Mouse (Mus musculus) kidney, adult 18-20 months (tissue): ENCODE measurements at regions not wholly inside any gene's neighbourhood (a gene's known extent, or its start where the extent isn't known, plus 50 kb on each side); places are given as distances from the start of the nearest gene placed in this dataset.
"Not testable (repeated sequence)": the region's sequence is repeated elsewhere in the genome, so short reads cannot be mapped to it uniquely, and the experiment has no call there.

Experiments
- DNase-seq: peaks from one replicate; pipeline ENCODE4 v3.0.0; 2021

DNA sequence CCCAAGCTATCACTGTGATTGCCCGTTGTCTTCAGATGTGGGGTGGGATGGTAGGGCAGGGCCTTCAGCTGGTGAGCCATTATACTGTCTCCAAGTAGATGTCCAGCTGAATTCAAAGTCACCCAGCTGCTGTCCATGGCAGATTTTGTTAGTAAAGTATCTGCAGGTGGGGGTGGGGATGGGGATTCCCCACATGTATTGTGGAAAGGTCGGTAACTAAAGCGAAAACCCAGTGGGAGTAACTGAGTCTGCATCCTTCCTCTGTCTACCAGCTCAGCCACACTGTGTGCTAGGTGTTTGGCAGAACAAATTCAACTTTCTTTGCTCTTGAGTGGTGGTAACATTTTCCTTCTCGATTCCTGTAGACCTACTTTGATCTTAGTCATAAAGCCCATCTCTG is 163.2 kb upstream of the 1700056E22Rik start:
- DNase-seq: no peak

DNA sequence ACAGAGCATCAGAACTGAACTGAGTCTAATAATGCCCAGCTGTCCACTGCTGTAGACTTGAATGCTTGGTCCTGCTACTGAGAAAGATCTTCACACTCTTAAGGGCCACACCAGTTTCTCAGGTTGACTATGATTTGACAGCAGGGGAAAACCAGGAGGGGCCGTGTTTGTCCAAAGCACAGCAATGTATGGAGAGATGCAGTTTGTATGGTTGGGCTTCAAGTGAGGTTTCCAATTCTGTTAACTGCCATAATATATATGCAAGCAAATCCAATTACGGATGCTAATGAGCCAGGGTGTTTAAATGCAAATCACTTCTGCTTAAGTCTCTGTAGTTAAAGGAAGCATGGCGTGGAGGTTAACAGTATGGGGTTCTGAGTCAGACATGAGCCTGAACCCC is 157.2 kb upstream of the 1700056E22Rik start:
- DNase-seq: no peak

DNA sequence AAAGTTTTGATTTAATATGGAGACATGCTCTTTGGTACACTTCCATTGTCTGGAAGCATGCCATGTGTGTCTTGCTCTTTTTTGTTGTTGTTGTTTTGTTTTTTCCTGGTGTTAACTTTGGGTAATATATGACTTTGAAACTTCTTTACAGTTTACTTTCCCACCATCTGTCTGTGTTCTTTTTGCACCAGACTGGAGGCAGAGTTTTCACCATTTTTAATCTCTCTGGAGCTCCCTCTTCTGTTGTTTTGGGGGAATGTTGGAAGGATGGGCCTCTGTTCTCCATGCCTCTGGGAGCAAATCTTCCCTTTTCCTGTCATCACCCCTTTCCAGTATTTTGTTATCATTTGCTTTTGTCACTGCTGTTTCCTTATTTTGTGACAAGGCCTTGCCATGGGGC is 153.5 kb upstream of the 1700056E22Rik start:
- no peak for DNase-seq

DNA sequence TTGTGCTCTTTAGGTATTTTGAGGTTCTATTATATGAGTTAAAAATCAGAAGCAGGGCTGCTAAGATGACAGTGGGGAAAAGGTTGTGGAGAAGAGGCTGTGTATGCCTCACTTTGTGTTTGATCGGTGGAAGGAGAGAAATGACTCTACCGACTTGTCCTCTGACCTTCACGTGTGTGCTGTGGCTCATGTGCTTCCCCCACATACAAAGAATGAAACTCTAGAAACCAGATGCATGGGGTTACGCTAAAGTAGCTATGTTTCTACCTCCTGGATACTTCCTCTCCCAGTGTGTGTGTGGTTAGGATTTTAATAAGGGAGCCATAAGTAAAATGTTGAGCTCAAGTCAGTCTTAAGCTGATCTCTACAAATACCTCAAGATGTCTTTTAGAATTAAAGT is 148.1 kb upstream of the 1700056E22Rik start:
- no peak for DNase-seq

DNA sequence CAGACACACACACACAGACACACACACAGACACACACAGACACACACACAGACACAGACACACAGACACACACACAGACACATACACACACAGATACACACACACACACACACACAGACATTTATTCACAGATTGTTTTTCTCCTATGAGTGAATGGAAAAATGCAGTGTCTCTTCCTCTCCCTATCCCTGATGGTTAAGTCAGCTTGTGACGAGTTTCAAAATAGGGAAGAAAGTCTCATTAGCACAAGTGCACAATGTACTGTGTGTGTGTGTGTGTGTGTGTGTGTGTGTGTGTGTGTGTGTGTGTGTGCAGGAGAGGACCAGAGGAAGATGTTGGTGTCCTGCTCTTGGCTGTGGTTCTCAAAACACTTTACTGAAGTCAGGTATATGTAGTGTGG is 140.3 kb upstream of the 1700056E22Rik start:
- DNase-seq: not testable (repeated sequence)

DNA sequence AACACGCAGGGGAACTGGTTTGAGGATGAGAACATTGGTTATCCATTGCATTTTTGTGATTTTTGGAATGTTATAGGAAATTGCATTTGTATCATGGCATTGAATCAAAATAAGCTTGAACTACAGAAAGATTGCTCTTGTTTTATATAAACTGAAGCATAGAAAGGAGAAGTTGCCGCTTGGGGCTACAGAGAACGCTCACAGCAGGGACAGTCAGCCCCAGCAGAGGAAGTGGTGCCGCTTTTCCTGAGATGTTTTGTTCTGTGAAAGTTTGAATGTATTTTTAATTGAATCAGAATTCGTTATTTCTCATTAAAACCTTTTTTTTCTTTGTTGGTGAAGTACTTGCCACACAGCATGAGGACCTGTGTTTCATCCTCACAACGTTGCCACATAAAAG is 139.6 kb upstream of the 1700056E22Rik start:
- DNase-seq: no peak

DNA sequence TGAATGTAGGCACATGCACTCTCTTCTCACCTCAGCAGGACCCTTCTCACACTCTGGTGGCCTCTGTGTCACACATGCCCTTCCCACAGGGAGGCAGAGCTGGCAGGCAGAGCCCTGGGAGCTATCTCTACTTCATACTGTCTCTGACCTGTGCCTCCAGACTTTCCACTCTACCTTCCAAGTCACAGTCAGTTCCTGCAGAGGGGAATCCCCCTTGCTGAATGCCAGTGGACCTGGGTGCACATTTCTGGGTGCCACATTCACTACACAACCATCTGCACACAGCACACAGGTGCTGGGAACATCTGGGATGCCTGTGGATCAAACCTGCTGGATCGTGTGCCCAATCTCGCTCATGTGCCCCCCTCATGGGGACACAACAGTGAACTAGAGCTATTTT is 138.9 kb upstream of the 1700056E22Rik start:
- DNase-seq: no peak

DNA sequence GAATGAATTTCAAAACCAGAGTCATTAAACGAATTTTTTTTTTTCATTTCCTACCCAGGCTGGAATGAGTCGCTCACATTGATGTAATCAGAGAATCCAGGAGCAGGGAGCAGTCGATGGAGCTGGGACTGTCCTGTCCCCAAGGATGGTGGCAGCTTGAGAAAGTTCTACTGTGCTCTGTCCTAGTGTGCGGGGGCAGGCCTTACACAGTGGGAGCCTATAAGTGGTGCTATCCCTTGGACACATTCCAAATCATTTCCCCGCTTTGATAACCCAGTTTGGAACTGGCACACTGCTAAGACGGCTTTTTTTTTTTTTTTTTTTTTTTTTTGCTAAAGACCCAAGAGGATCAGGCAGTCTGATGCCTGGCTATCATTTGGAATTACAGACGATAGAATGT is 137.5 kb upstream of the 1700056E22Rik start:
- no peak for DNase-seq

DNA sequence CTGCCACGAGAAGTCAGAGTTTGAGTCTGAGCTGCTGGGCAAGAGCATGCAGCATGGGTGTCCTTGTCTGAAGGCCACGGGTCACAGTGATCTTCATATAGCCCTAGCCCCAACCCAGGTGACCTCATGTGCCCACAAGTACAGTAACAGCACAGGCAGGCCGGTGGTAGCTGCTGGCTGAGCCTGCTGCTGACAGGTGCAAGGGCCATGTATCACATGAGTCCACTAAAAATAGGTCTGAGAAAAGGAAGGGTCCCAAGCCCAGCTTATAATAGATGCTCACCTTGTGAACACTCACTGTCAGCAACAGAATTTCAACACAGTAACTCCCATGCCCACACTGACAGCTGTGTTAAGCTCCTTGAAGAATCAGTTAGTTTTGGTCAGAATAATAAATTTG is 136.8 kb upstream of the 1700056E22Rik start:
- no peak for DNase-seq

DNA sequence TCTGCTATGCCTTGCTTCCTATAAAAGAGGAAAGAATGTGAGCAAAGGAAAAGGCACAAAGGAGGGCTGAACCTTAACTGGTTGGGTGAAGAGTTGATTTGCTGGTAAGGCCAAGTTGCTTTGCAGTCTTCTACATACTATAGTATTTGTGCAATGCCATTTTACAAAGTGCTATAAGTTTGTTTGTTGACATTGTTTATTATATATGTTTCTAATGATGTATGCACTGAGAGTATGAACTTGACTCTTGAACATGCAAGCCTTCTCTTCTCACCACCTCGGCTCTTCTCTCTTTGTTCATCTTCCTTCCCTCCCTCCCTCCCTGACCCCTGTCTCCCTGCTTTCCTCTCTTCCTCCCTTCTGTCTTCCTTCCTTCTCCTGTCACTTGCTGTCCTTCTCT is 135.9 kb upstream of the 1700056E22Rik start:
- no peak for DNase-seq

DNA sequence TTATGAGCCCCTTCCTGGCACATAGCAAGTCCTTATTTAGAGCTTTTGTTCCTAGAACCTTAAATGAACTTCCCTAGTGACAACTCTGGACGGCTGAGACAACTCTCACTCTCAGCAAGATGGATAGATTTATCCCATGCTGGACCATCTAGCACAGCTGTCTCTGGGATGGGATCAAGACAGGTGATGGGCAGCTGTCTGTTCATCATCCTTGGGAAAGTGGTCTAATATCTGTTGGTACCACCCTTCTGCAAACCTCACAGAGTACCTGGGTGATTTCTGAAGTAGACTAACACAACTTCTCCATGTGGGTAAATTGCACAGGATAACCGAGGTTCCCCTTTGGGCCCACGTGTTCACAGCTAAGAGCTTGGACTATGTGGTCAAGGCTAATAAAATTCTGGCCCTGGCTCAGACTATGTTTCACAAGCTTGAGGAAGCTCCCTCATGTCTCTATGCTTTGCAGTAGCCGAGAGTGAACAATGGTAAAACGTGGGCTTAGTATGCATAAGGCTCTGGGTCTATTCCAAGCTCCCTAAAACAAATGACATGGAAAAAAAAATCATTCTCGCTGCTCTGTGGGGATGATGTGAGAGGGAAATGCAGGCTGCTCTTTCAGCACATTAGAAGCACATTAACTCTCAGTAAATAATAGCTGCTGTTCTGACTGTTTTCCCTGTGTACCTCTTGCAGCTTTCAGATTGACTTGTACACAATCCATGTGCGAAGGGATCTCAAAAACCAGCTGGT is 135.1 kb upstream of the 1700056E22Rik start:
- no peak for DNase-seq

DNA sequence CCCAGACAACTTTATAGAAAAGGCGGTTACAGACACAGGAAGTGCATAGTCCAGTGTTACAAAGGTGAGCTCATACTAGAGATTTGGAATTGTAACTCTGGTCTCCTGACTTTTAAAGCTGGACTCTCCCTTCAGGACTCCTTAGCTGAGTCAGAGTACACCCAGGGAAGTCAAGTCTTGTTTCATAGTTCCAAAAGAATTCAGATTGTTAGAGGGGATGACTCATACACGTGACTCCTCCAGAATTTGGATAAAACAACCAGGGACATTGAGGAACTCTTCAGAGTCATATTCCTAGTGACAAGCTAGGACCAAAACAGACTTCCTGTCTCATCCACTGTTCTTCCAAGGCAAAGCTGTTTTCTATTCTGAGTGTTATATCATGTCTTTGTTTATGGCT is 132.8 kb upstream of the 1700056E22Rik start:
- DNase-seq: no peak

DNA sequence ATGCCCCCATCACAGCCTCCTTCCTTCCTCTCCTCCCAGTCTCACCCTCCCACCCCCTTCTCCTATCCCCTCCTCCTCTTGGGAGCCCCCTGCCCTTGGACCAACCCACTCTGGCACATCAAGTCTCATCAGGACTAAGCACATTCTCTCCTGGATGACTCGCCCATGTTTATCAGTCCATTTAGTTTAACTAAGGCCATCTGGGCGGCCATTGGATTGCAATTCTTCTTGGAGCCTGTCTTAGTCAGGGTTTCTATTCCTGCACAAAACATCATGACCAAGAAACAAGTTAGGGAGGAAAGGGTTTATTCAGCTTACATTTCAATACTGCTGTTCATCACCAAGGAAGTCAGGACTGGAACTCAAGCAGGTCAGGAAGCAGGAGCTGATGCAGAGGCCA is 128.4 kb upstream of the 1700056E22Rik start:
- DNase-seq: not testable (repeated sequence)

DNA sequence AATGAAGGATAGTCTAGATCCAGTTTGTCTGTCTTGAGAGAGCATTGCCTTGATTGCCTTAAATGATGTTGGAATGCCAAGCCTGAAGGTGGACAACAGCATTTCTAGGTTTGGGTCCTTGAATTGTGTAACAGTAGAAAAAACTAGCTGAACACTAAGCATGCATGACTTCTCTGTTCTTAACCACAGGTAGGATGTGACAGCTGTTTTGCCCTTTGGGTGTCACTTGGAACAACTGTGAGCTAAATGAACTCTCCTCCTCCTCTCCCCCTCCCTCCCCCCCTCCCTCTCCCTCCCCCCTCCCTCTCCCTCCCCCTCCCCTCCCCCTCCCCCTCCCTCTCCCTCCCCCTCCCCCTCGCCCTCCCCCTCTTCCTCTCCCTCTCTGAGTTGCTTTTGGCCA is 113.6 kb upstream of the 1700056E22Rik start:
- no peak for DNase-seq

DNA sequence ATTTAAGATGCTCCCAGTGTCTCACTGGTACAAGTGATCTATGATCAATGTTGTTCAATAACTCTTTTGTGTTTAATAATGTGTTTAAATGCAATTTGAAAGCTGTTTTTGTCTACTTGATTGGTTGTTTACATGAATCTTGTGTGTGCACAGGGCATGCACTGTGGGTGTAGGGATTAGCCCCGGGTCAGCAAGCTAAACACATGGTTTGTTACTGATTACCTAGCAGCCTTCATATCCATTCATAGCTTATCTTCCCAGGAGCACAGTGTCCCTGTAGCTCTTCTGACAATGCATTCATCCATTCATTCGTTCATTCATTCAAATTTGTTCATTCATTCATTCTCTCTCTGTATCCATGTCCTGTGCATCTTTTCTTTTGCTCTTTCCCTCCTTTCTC is 108.9 kb upstream of the 1700056E22Rik start:
- DNase-seq: no peak

DNA sequence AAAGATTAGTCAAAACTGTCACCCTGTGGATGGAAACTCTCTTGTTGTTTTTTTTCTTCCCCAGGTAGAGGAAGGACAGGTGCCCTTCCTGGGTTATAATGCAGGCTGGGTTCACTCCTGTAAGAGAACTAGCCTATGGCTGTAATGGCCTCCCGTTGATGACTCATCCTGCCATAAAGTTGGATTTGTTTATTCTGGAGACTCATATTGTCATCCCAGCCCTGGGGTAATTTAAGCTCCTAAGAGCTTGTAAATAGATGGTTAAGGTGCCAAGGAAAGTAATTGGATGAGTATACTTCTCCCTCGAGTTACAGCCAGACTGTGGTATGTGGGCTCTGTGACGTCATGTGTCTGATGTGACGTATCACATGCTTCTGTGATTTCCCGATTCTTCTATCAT is 106.4 kb upstream of the 1700056E22Rik start:
- no peak for DNase-seq

DNA sequence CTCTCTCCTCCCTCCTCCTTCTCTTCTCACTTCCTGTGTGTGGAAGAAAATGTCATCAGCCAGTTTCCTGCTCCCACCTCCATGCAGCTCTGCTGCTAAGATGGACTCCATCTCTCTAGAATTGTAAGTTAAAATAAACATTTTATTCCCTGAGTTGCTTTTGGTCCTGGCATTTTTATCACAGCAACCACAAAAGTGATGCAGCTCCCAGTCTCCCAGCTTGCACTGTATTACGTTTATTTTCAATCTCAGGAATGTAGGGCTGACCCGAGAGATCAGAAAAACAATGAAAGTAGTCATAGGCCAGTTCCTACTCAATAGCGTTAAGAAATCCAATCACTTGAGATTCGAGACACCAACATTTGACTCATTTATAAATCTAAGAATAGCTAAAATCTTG is 106.0 kb upstream of the 1700056E22Rik start:
- DNase-seq: no peak

DNA sequence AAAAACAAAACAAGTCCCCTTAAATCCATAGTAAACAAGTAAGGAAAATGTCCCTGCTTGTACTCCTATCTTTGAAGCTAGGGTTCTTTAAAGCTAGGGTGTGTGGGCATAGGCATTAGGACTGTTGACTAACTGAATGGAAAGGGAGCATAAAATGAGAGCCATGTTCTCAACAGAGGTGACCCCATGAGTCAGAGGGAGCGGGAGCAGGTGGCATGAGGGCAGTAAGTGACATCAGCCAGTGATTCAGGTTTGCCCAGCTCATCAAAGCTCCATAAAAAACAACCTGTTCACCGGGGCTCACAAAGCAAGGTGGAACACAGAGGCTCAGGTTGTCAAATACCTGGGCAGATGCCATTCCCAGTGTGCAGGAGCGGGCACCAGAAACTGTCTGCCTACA is 104.6 kb upstream of the 1700056E22Rik start:
- no peak for DNase-seq

DNA sequence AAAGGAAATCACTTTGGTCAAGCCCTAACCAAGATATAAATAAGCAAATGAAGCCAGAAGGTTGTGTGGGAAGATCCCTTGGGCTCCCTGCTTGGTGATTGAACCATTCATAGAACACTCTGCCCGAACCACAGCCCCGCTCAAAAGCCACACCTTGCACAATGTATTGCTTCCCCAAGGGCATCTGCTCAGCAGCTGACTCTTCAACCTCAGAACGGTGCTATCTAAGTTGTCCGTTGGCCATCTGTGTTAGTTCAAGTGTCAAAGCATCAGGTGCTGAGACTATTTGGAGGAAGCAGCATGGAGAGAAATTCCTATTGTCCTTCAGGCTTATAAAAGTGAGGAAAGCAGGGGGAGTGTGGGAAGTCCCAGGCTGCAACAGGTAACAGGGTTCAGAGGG is 96.8 kb upstream of the 1700056E22Rik start:
- DNase-seq: no peak

DNA sequence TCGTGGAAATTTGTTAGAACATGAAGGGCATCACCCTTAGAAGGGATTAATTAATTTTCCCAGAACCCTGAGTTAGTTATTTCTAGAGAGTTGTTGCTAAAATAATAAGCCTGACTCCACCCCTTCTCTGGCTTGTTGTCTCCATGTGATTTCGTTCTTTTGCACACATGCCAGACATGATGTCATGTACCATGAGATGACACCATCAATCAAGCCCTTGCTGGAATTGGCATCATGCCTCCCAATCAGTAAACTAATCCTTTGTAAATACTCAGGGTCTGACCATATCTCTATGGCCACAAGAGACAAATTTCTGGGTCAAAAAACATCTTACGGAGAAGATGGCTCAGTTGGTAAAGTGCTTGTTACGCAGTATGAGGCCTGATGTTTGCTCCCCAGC is 93.2 kb upstream of the 1700056E22Rik start:
- no peak for DNase-seq

DNA sequence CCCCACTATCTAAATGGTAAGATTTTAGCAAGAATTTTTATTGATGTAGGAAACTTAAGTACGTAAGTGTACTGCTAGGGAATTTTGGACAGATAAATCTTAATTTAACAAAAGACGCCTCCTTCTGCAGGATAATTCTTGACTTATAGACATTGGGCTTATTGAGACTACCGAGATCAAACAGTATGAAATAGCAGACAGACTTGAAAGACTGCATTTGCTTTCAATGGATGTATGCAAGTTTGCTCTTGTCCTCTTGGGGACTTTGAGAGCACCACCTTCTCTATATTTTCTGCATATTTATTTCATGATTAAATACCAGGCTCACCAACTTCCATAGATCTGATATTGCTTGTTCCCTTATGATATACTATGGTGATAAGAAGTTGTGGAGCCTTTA is 92.8 kb upstream of the 1700056E22Rik start:
- no peak for DNase-seq
